ENCODE assay signal across 8 mouse cellular contexts in the genomic region with DNA sequence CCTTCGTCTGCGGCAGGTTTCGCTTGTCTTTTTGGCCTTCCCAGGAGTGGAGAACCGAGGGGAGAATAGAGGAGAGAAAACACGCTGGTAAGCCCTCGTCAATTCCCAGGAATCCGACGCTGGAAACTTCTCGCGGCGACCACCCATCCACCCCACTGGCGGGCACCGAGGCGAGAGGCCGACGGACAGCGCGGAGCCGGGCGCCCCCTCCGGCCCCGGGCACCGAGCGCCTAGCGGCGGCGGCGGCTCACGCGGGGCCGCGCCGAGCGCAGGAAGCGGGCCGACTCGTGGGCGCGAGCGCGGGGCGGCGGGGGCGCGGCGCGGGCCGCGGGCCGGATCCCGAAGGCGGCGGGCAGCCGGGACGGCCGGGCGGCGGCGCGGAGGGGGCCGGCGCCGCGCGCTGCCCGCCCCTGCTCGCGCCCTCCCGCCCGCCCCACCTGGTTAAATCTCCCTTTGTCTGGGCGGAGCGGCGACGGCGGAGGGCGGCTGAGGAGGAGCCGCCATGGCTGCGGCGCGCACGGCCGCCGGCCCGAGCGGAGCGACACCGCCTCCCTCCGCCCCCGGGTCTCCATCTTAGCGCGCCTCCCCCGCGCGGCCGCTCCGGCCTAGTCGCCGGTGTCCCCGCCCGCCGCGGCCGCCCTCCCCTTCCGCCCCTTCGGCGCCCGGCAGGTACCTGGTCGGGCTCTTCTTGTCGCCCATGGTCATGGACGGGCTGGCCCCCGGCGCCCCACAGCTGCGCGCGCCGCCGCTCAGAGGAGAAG. TPM values are rescaled to one million over a fixed set of nuclear protein-coding genes. Genes with fewer than 3 reads are reported as not detected.
DNase-seq lines count a peak whose midpoint lies in the region; ATAC-seq lines count a peak whose summit lies in the region.

No protein-coding gene starts in this region.

- H3K36me3 ChIP-seq in intestine, embryonic 14.5 days (ENCODE audit: control insufficient read depth, insufficient read depth, low read length): 0 out of 2 replicates have a peak, but pooled peaks cover 3% of the 10 kb centered on the region

- H3K4me2 ChIP-seq in intestine, embryonic 14.5 days (ENCODE audit: low read length): peak overlapping the region; percentile 86

- H3K27ac ChIP-seq in intestine, embryonic 14.5 days (ENCODE audit: low read depth): peak overlapping the region; percentile 94

- peak; percentile 88 for DNase-seq in adrenal gland, adult 2 months
- peak; percentile 62 for DNase-seq in embryo, embryonic 10.5 days (ENCODE audit: low spot score)
- DNase-seq in gastrocnemius, postnatal 25 days: peak; percentile 78
- DNase-seq in intestine, embryonic 14.5 days (ENCODE audit: low spot score): peak; percentile 85
- DNase-seq in left cerebral cortex, postnatal 36 days (ENCODE audit: low spot score in 2 of 2): peak; percentile 69 to 73
- DNase-seq in mesoderm, embryonic 11.5 days (ENCODE audit: low read depth, low spot score): peak; percentile 61
- DNase-seq in right cerebral cortex, postnatal 36 days (ENCODE audit: low spot score in 2 of 2): peak; percentile 32 to 39
- DNase-seq in urinary bladder, postnatal 4 days (ENCODE audit: low spot score in 2 of 2): peak; percentile 67

- peak overlapping the region; percentile 91 for H3K9ac ChIP-seq in intestine, embryonic 14.5 days (ENCODE audit: low read length)

- peak; percentile 78 for ATAC-seq in intestine, embryonic 14.5 days (replicated peaks; ENCODE audit: low FRiP score, low TSS enrichment, low read depth)

- H3K27me3 ChIP-seq in intestine, embryonic 14.5 days (replicated peaks; ENCODE audit: control insufficient read depth, insufficient read depth, low read length): no peaks in the 10 kb centered on the region

- peaks cover 25% of the 10 kb centered on the region for H3K4me1 ChIP-seq in intestine, embryonic 14.5 days (replicated peaks; ENCODE audit: control insufficient read depth, insufficient read depth, low read length)

- H3K4me3 ChIP-seq in intestine, embryonic 14.5 days (ENCODE audit: low read depth, low read length): peak overlapping the region; percentile 59

- intact Hi-C loops in left cerebral cortex, postnatal 36 days (cut with DNase I): loop anchor here (5.0 to 10.0 kb wide), 6 partner anchors 79 to 482 kb away; no protein-coding TSS in a partner anchor

- no peaks in the 10 kb centered on the region for H3K9me3 ChIP-seq in intestine, embryonic 14.5 days (ENCODE audit: control insufficient read depth, low read length)

- 0% methylated on average over 62 of the region's 117 CpGs for WGBS in intestine, embryonic 14.5 days

RNA-seq across cellular contexts. Expression of a gene that starts 0.5 kb away (rescaled TPM):
- 10 to 100 TPM; 27.1 to 37.7 TPM for total RNA-seq in adrenal gland, adult 2 months (2021)
- polyA plus RNA-seq in adrenal gland, adult 2 months (2012; rRNA removed): 4.4 and 4.6 TPM in 2 replicates
- 1 to 10 TPM; 3.9 to 5.1 TPM for total RNA-seq in gastrocnemius, postnatal 25 days (2021)
- 13.8 and 14.7 TPM in 2 replicates for polyA plus RNA-seq in intestine, embryonic 14.5 days (2014; fragmentation: Nextera tagmentation; extraction: Ambion mirVana)
- 10 to 100 TPM; 53.7 to 54.9 TPM for total RNA-seq in left cerebral cortex, postnatal 36 days (2021)

Comparison
In these comparisons a context has a peak if more than half of its experiments do, and no peak if none do; other contexts are left out.
1. Peak in every context shown above with its lines: DNase-seq, ATAC-seq, H3K4me3 ChIP-seq and H3K27ac ChIP-seq.
2. DNase-seq: peak in every context shown above with its lines; median percentile 88 in adrenal gland, adult 2 months; 85 in intestine, embryonic 14.5 days; 78 in gastrocnemius, postnatal 25 days; 71 in left cerebral cortex, postnatal 36 days; 67 in urinary bladder, postnatal 4 days; 62 in embryo, embryonic 10.5 days; 61 in mesoderm, embryonic 11.5 days; 36 in right cerebral cortex, postnatal 36 days.
3. RNA of a gene that starts 0.5 kb away (total RNA-seq): 53.7 to 54.9 TPM in left cerebral cortex, postnatal 36 days and 27.1 to 37.7 TPM in adrenal gland, adult 2 months; 3.9 to 5.1 TPM in gastrocnemius, postnatal 25 days; every median in the first group is over 4 times any median in the second.